ENCODE assay signal across 8 mouse cellular contexts in genomic region chr16:32646014-32646413, GRCm38 (mm10). TPM values are rescaled to one million over a fixed set of nuclear protein-coding genes. Genes with fewer than 3 reads are reported as not detected.
DNase-seq lines count a peak whose midpoint lies in the region; ATAC-seq and TF ChIP-seq lines count a peak whose summit lies in the region.

No protein-coding gene starts in this region.

- peak overlapping the region; percentile 94 for H3K4me3 ChIP-seq in kidney, embryonic 15.5 days (replicated peaks)
- peak overlapping the region; percentile 63 for H3K4me3 ChIP-seq in cortical plate, adult 2 months (ENCODE audit: insufficient read depth, low read length)
- H3K4me3 ChIP-seq in hindbrain, embryonic 12.5 days: peak overlapping the region; percentile 93; the same call in 1 of the 2 replicates
- peak overlapping the region; percentile 95; the same call in 1 of the 2 replicates for H3K4me3 ChIP-seq in midbrain, embryonic 12.5 days

- no peak for ATAC-seq in kidney, embryonic 15.5 days (replicated peaks; ENCODE audit: low FRiP score)
- no peak for ATAC-seq in hindbrain, embryonic 12.5 days (ENCODE audit: low FRiP score)
- no peak for ATAC-seq in midbrain, embryonic 12.5 days (ENCODE audit: low FRiP score, low read depth)

- TF ChIP-seq CTCF in cortical plate, adult 2 months (IDR thresholded peaks at IDR 0.05; ENCODE audit: extremely low read depth, insufficient read depth, low read length): no peak

- H3K36me3 ChIP-seq in kidney, embryonic 15.5 days: no peaks in the 10 kb centered on the region
- no peaks in the 10 kb centered on the region for H3K36me3 ChIP-seq in hindbrain, embryonic 12.5 days
- H3K36me3 ChIP-seq in midbrain, embryonic 12.5 days: no peaks in the 10 kb centered on the region

- 0 out of 2 replicates have a peak overlapping the region, but pooled peaks have one; percentile 23 for H3K9ac ChIP-seq in kidney, embryonic 15.5 days
- H3K9ac ChIP-seq in hindbrain, embryonic 12.5 days: no peak overlapping the region
- H3K9ac ChIP-seq in midbrain, embryonic 12.5 days (replicated peaks): no peak overlapping the region

- DNase-seq in kidney, adult 8-10 months: no peak
- DNase-seq in adrenal gland, adult (ENCODE audit: inconsistent age in 2 of 2, low spot score in 1 of 2): no peak
- no peak for DNase-seq in right cerebral cortex, postnatal 25 days
- no peak for DNase-seq in Muller cell, postnatal 12 days (ENCODE audit: inconsistent ontology term)

- H3K27ac ChIP-seq in kidney, embryonic 15.5 days: peak overlapping the region; percentile 70; the same call in 1 of the 2 replicates
- no peak overlapping the region for H3K27ac ChIP-seq in cortical plate, adult 2 months (ENCODE audit: insufficient read depth, low read length)
- no peak overlapping the region for H3K27ac ChIP-seq in hindbrain, embryonic 12.5 days
- H3K27ac ChIP-seq in midbrain, embryonic 12.5 days (replicated peaks): no peak overlapping the region

- H3K4me1 ChIP-seq in kidney, embryonic 15.5 days: peaks cover 45% of the 10 kb centered on the region
- peaks cover 4% of the 10 kb centered on the region for H3K4me1 ChIP-seq in cortical plate, adult 2 months (ENCODE audit: control insufficient read depth, insufficient read depth, low read length)
- peaks cover 26% of the 10 kb centered on the region for H3K4me1 ChIP-seq in hindbrain, embryonic 12.5 days
- H3K4me1 ChIP-seq in midbrain, embryonic 12.5 days: peaks cover 19% of the 10 kb centered on the region

- no peak for TF ChIP-seq POLR2A in cortical plate, adult 2 months (IDR thresholded peaks at IDR 0.05; ENCODE audit: extremely low read depth, insufficient read depth, low read length)

- H3K27me3 ChIP-seq in kidney, embryonic 15.5 days: no peaks in the 10 kb centered on the region
- H3K27me3 ChIP-seq in hindbrain, embryonic 12.5 days: 0 out of 2 replicates have a peak, but pooled peaks cover 2% of the 10 kb centered on the region
- H3K27me3 ChIP-seq in midbrain, embryonic 12.5 days: peaks cover 5% of the 10 kb centered on the region; the same call in 1 of the 2 replicates

- no peaks in the 10 kb centered on the region for H3K9me3 ChIP-seq in kidney, embryonic 15.5 days (replicated peaks)
- H3K9me3 ChIP-seq in hindbrain, embryonic 12.5 days (replicated peaks): no peaks in the 10 kb centered on the region
- H3K9me3 ChIP-seq in midbrain, embryonic 12.5 days: no peaks in the 10 kb centered on the region

- peak overlapping the region; percentile 93 for H3K4me2 ChIP-seq in kidney, embryonic 15.5 days
- peak overlapping the region; percentile 93 for H3K4me2 ChIP-seq in hindbrain, embryonic 12.5 days (replicated peaks)
- peak overlapping the region; percentile 93 for H3K4me2 ChIP-seq in midbrain, embryonic 12.5 days (replicated peaks)

- WGBS in kidney, embryonic 15.5 days: 67% methylated on average over 9 of the region's 9 CpGs
- 87% methylated on average over 9 of the region's 9 CpGs for WGBS in hindbrain, embryonic 12.5 days
- WGBS in midbrain, embryonic 12.5 days: 91% methylated on average over 9 of the region's 9 CpGs

RNA-seq across cellular contexts. Expression of gene Tnk2, which starts 2.3 kb away (rescaled TPM):
- 9.3 and 12.4 TPM in 2 replicates for polyA plus RNA-seq in kidney, embryonic 15.5 days (2015; fragmentation: Nextera tagmentation; extraction: Ambion mirVana)
- 202 and 204 TPM in 2 replicates for polyA plus RNA-seq in cortical plate, adult 2 months (2012; rRNA removed)
- polyA plus RNA-seq in hindbrain, embryonic 12.5 days (2016; fragmentation: Nextera tagmentation; extraction: Ambion mirVana): 15.6 and 17.2 TPM in 2 replicates
- 9.5 and 11.9 TPM in 2 replicates for polyA plus RNA-seq in midbrain, embryonic 12.5 days (2016; fragmentation: Nextera tagmentation; extraction: Ambion mirVana)

RNA-seq across cellular contexts. Expression of gene Tfrc, which starts 37.3 kb away (rescaled TPM):
- 50.2 and 50.7 TPM in 2 replicates for polyA plus RNA-seq in kidney, embryonic 15.5 days (2015; fragmentation: Nextera tagmentation; extraction: Ambion mirVana)
- 77.7 and 82.2 TPM in 2 replicates for polyA plus RNA-seq in cortical plate, adult 2 months (2012; rRNA removed)
- 44.4 and 55.4 TPM in 2 replicates for polyA plus RNA-seq in hindbrain, embryonic 12.5 days (2016; fragmentation: Nextera tagmentation; extraction: Ambion mirVana)
- 61.0 and 64.1 TPM in 2 replicates for polyA plus RNA-seq in midbrain, embryonic 12.5 days (2016; fragmentation: Nextera tagmentation; extraction: Ambion mirVana)

Comparison
In these comparisons a context has a peak if more than half of its experiments do, and no peak if none do; other contexts are left out.
1. RNA of gene Tnk2, which starts 2.3 kb away (polyA plus RNA-seq): 202 to 204 TPM in cortical plate, adult 2 months; 15.6 to 17.2 TPM in hindbrain, embryonic 12.5 days, 9.3 to 12.4 TPM in kidney, embryonic 15.5 days and 9.5 to 11.9 TPM in midbrain, embryonic 12.5 days; every median in the first group is over 10 times any median in the second.
2. Peak in every context shown above with its lines, with median percentiles within 50 percentile points of each other: H3K4me2 ChIP-seq and H3K4me3 ChIP-seq.